Mouse (Mus musculus): ENCODE data around the gene Slc6a6.

GRCm38 (mm10) chr6:91647385-91647791, 36.5 kb upstream of the Slc6a6 start:
- no peak for TF ChIP-seq CTCF (IDR thresholded peaks at IDR 0.05; ENCODE audit: borderline replicate concordance, extremely low read depth, insufficient read depth, insufficient read length)
- no peak for TF ChIP-seq POLR2A (IDR thresholded peaks at IDR 0.05; ENCODE audit: borderline replicate concordance, extremely low read depth, insufficient read depth, insufficient read length, poor library complexity, severe bottlenecking)

Measured in brain, embryonic 14.5 days (tissue).